Mouse (Mus musculus): ENCODE results near the gene Srrt. TPM values are rescaled to one million over a fixed set of nuclear protein-coding genes. Genes with fewer than 3 reads are reported as not detected.

The Srrt gene
- total and polyA plus RNA-seq, 3 experiments: 291 to 454 TPM; not detected in 1

- TF ChIP-seq GATA1 (IDR thresholded peaks at IDR 0.05; ENCODE audit: low read depth, low read length): no peak
Observed at GRCm38 (mm10) chr5:137314193-137315083, 7.0 kb upstream of the Srrt start, which contains the start of gene Trip6 (continued).

- no peak overlapping the region for H3K4me3 ChIP-seq (ENCODE audit: control insufficient read depth in 1 of 2, insufficient read depth in 1 of 2, low read depth in 2 of 2, low read length in 2 of 2)
- H3K27ac ChIP-seq (ENCODE audit: control insufficient read depth, low read depth, low read length): no peak overlapping the region
- H3K4me1 ChIP-seq (ENCODE audit: control insufficient read depth in 1 of 2, insufficient read depth in 2 of 2, low read length in 2 of 2): peaks cover 16 to 17% of the 10 kb centered on the region in 2 experiments
- H3K9ac ChIP-seq (ENCODE audit: control insufficient read depth, low read depth, low read length, poor library complexity, severe bottlenecking): no peak overlapping the region
- H3K36me3 ChIP-seq (ENCODE audit: control insufficient read depth in 1 of 2, insufficient read depth in 2 of 2, low read length in 2 of 2): peaks cover 0 to 13% of the 10 kb centered on the region in 2 experiments; a peak in 2 of 4 replicates
- TF ChIP-seq CHD1 (IDR thresholded peaks at IDR 0.05; ENCODE audit: low read depth, low read length): no peak
- no peak for TF ChIP-seq MAX (IDR thresholded peaks at IDR 0.05; ENCODE audit: low read length)
- TF ChIP-seq USF2 (IDR thresholded peaks at IDR 0.05; ENCODE audit: borderline replicate concordance in 1 of 2, insufficient read depth in 1 of 2, low read depth in 1 of 2, low read length in 2 of 2): no peak
- TF ChIP-seq BHLHE40 (IDR thresholded peaks at IDR 0.05; ENCODE audit: borderline replicate concordance, low read depth, low read length): no peak
- no peak for TF ChIP-seq EP300 (IDR thresholded peaks at IDR 0.05; ENCODE audit: low read depth in 1 of 2, low read length in 2 of 2)
- no peak for TF ChIP-seq ZNF384 (IDR thresholded peaks at IDR 0.05; ENCODE audit: low read depth, low read length)
- no peak for TF ChIP-seq NRF1 (IDR thresholded peaks at IDR 0.05; ENCODE audit: insufficient read depth, low read depth, low read length, poor library complexity, severe bottlenecking)
- no peak for TF ChIP-seq NELFE (IDR thresholded peaks at IDR 0.05; ENCODE audit: low read depth, low read length)
- TF ChIP-seq MYB (IDR thresholded peaks at IDR 0.05; ENCODE audit: low read depth, low read length): no peak
- no peak for TF ChIP-seq UBTF (IDR thresholded peaks at IDR 0.05; ENCODE audit: borderline replicate concordance, insufficient read depth, low read depth, low read length)
- no peak for TF ChIP-seq ZMIZ1 (IDR thresholded peaks at IDR 0.05; ENCODE audit: low read depth, low read length)
- TF ChIP-seq MXI1 (IDR thresholded peaks at IDR 0.05; ENCODE audit: low read depth, low read length): no peak
- no peak for TF ChIP-seq ZC3H11A (IDR thresholded peaks at IDR 0.05; ENCODE audit: low read depth, low read length)
- no peak for TF ChIP-seq KAT2A (conservative IDR thresholded peaks at IDR 0.05; ENCODE audit: low read depth, low read length)
- no peak for TF ChIP-seq TCF12 (IDR thresholded peaks at IDR 0.05; ENCODE audit: low read depth, low read length)
- no peak for TF ChIP-seq ZKSCAN1 (IDR thresholded peaks at IDR 0.05; ENCODE audit: low read depth, low read length)
- no peaks in the 10 kb centered on the region for H3K9me3 ChIP-seq (replicated peaks; ENCODE audit: insufficient read depth, low read length)
- H3K27me3 ChIP-seq (ENCODE audit: control insufficient read depth in 1 of 2, insufficient read depth in 2 of 2, low read length in 2 of 2): no peaks in the 10 kb centered on the region
- no peak for DNase-seq (ENCODE audit: low read depth, low spot score)
- no peaks in the 10 kb centered on the region for H3K79me2 ChIP-seq (ENCODE audit: control insufficient read depth, insufficient read depth, low read length, poor library complexity)
Observed at GRCm38 (mm10) chr5:137313466-137314192, 6.2 kb upstream of the Srrt start.

All from MEL (cell line).